Mouse (Mus musculus) intestine, embryonic 14.5 days (tissue): ENCODE measurements around the gene Sept8. TPM values are rescaled to one million over a fixed set of nuclear protein-coding genes. Genes with fewer than 3 reads are reported as not detected.

Source experiments
- ATAC-seq: fragments of 200-750 bp; cut with Nextera tagmentation; replicated peaks from 2 replicates; pipeline ENCODE4 v1.8.0; 2017; ENCODE audit warnings: low read depth, moderate number of reproducible peaks, moderate TSS enrichment, moderate library complexity; ENCODE audit not compliant: low FRiP score, low TSS enrichment
- DNase-seq: peaks from one replicate; pipeline ENCODE4 v3.0.0-alpha.2; 2018; ENCODE audit warnings: low spot score
- H3K27ac ChIP-seq: fragments of 300-500 bp; sonication (generic); 2 replicates; pipeline ENCODE4 v1.5.1; 2014; ENCODE audit warnings: low read depth, mild to moderate bottlenecking, control low read depth
- H3K27me3 ChIP-seq: fragments of 300-500 bp; sonication (generic); replicated peaks from 2 replicates; pipeline ENCODE4 v1.6.1; 2014; ENCODE audit warnings: low read length, control low read depth; ENCODE audit not compliant: control insufficient read depth, insufficient read depth
- H3K36me3 ChIP-seq: fragments of 300-500 bp; sonication (generic); 2 replicates; pipeline ENCODE4 v1.6.1; 2014; ENCODE audit warnings: low read length, control low read depth; ENCODE audit not compliant: control insufficient read depth, insufficient read depth
- H3K4me1 ChIP-seq: fragments of 300-500 bp; sonication (generic); replicated peaks from 2 replicates; pipeline ENCODE4 v1.6.1; 2014; ENCODE audit warnings: low read length, control low read depth, mixed read lengths; ENCODE audit not compliant: control insufficient read depth, insufficient read depth
- H3K4me2 ChIP-seq: fragments of 300-500 bp; sonication (generic); 2 replicates; pipeline ENCODE4 v1.6.1; 2014; ENCODE audit warnings: low read length
- H3K4me3 ChIP-seq: fragments of 300-500 bp; sonication (generic); 2 replicates; pipeline ENCODE4 v1.5.1; 2014; ENCODE audit warnings: low read depth, low read length, control low read depth, mixed read lengths
- H3K9ac ChIP-seq: fragments of 300-500 bp; sonication (generic); 2 replicates; pipeline ENCODE4 v1.6.1; 2014; ENCODE audit warnings: mild to moderate bottlenecking, low read length
- H3K9me3 ChIP-seq: fragments of 300-500 bp; sonication (generic); 2 replicates; pipeline ENCODE4 v1.6.1; 2016; ENCODE audit warnings: low read length, control low read depth; ENCODE audit not compliant: control insufficient read depth
- WGBS: fragments of 180-500 bp; shearing (Covaris S2); extraction: QIAGEN DNeasy Blood & Tissue Kit; methylation state at CpG from one replicate; pipeline ENCODE4 v1.1.7; 2014; 5-methylcytosine and 5-hydroxymethylcytosine counted together
- polyA plus RNA-seq: library from polyadenylated mRNA; unstranded; fragments of >200 nt; fragmentation: Nextera tagmentation; extraction: Ambion mirVana; gene quantifications from 2 replicates; pipeline ENCODE4 v1.2.1, GENCODE M21; 2014

Sept8 gene
- polyA plus RNA-seq = 20.7 and 22.7 TPM in 2 replicates

DNA sequence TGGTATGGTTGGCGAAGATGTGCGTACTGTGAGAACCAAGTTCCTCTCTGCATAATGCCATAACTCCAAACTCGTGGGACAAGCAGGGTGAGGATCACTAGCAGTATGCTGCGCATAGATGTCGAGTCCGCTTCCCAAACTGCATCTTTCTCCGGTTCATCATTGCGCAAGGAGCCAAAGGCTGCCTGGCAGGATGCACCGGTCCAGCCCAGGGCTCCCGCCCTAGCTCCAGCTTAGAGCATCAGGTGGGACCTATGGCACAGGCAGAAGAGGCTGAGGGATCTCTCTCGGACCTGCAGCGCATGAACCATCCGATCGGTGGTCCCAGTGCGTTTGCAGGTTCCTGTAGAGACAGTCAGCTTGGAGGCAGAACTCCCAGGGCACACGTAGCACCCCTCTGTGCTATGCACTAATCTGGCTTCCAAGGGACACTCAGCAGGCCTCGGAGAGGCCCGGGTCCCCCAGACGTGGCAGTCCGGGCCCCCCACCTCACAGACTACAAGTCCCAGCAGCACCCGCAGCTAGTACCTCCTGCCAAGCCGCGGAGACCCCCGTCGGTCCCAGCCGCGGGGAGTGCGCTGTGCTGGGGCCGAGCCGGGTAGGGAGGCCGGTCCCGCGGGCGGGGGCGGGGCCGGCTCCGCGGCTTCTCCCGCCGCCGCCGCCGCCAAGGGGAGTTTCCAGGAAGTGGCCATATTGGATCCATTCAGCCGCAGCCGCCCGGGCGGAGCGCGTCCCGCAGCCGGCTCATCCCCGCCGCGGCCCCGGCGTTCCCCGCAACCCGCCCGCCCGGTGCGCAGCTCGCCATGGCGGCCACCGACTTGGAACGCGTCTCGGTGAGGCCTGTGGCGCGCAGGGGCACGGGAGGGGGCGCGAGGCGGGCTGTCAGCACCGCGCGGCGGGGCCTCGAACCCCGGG is at the start of gene Sept8:
TSS of gene Sept8 (plus strand) at position 51 of the 915 bp plus-strand sequence.
- Histone ChIP-seq H3K27ac (peak within 1 kb of the TSS; percentile 64), H3K9me3 (no peaks in the 10 kb centered on the region), H3K4me1 (peaks cover 30% of the 10 kb centered on the region), H3K4me3 (peak within 1 kb of the TSS; percentile 72), H3K36me3 (no peaks in the 10 kb centered on the region), H3K4me2 (peak within 1 kb of the TSS; percentile 75), H3K9ac (peak within 1 kb of the TSS; percentile 69), H3K27me3 (no peaks in the 10 kb centered on the region)
- ATAC-seq = peak; percentile 78
- 5% methylated on average over 79 of the region's 79 CpGs for WGBS
- DNase-seq = peak; percentile 82

DNA sequence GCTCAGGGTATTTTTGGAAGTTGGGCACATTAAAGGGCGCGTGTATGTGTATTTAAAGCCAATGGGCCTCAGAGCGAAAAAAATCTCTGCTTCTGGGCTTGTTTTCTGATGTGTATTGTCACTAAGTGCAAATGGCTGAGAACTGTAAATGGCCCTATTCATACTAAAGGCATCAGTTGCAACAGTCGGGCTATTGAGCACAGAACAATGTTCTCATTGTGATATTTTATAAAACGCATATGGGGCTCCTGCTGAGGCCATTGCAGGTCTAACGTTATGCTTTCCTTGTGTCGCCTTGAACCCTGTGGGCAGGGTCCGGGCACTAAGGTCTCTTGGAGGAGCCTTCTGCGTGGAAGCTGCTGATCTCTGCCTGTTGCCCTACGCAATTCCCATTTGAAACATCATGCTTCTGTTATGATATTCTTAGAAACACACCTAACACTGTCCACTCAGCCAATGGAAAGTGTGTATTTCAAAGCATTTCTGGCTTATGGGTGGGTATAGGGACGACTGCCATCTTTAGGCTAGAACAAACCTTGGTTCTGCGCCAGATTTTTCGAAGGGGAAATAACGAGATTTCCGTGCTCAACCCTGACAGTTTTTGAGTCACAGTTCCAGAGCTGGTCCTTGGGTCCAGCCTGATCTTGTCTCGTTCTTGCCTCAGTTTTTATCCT is 49.6 kb upstream of the Sept8 start:
- H3K9me3 ChIP-seq = no peaks in the 10 kb centered on the region
- no peak overlapping the region for H3K9ac ChIP-seq
- DNase-seq (no peak), ATAC-seq (no peak; the same call in 1 of the 2 replicates)
- no peaks in the 10 kb centered on the region for H3K36me3 ChIP-seq
- H3K4me2 ChIP-seq = peak overlapping the region; percentile 44
- H3K27ac ChIP-seq = no peak overlapping the region
- WGBS = 42% methylated on average over 16 of the region's 16 CpGs
- H3K27me3 ChIP-seq = peaks cover 41% of the 10 kb centered on the region
- peaks cover 4% of the 10 kb centered on the region; the same call in 1 of the 2 replicates for H3K4me1 ChIP-seq
- no peak overlapping the region for H3K4me3 ChIP-seq

DNA sequence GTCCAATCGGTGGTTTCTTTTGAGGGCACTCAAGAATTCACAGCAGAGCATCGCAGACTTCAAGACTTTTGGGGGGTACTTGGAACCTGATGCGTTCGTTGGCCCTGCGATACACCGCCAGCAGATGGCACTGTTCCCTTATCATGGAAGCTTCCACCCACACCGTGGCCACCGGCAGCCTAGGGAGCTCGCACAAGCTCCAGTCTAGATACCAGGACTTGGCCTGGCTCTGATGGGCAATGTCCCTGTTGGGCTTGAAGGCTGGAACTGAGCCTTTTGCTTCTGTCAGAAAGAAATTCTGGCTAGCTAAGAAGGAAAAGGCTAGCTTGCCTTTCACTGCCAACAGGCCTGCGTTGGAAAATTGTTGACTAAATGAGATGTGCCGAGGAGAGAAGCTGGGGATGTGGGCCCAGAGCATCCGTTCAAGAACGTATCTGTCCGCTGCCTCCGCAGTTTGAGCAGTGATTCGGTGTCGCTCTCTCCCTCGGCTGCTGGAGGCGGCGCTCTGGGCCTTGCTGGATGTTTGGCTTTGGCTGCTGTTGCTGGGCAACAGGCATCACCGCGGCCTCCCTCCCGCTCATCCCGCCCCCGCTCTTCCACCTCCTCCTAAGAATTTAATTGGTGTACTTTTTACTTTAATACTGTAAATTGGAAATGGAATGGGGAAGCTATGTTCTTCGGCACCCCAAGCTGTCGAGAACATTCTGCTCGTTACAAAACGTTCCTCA is 48.9 kb upstream of the Sept8 start, which contains the start of gene Gm9837:
TSS of gene Gm9837 (minus strand) at position 512 of the 728 bp plus-strand sequence.
- DNase-seq = peak; percentile 93
- 3% methylated on average over 29 of the region's 29 CpGs for WGBS
- H3K4me2 ChIP-seq = peak within 1 kb of the TSS; percentile 44
- no peak within 1 kb of the TSS for H3K27ac ChIP-seq
- peak; percentile 77 for ATAC-seq
- H3K4me1 ChIP-seq = peaks cover 4% of the 10 kb centered on the region; the same call in 1 of the 2 replicates
- H3K27me3 ChIP-seq = peaks cover 40% of the 10 kb centered on the region
- 0 out of 2 replicates have a peak within 1 kb of the TSS, but pooled peaks have one; percentile 10 for H3K4me3 ChIP-seq
- no peak within 1 kb of the TSS for H3K9ac ChIP-seq
- no peaks in the 10 kb centered on the region for H3K9me3 ChIP-seq
- no peaks in the 10 kb centered on the region for H3K36me3 ChIP-seq

DNA sequence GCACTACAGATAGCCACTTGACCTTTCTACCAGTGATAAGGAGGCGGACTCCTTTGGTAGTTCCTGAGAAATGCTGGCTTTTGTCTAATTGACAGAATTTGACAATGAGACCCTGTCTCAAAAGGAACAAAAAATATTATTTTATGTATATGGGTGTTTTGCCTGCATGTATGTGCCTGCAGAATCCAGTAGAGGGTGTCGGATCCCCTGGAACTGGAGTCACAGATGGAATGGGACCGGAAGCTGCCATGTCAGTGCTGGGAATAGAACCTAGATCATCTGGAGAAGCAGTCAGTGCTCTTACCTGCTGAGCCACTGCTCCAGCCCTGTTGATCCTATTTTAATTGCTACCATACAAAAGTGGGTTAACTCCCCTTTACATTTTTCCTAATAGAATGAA is 46.3 kb upstream of the Sept8 start:
- no peaks in the 10 kb centered on the region for H3K9me3 ChIP-seq
- no peak overlapping the region for H3K27ac ChIP-seq
- 71% methylated on average over 3 of the region's 3 CpGs for WGBS
- no peak for DNase-seq
- no peak overlapping the region for H3K9ac ChIP-seq
- H3K4me3 ChIP-seq = no peak overlapping the region
- H3K4me2 ChIP-seq = no peak overlapping the region
- H3K4me1 ChIP-seq = no peaks in the 10 kb centered on the region; the same call in 1 of the 2 replicates
- no peak for ATAC-seq
- H3K36me3 ChIP-seq = no peaks in the 10 kb centered on the region
- H3K27me3 ChIP-seq = peaks cover 53% of the 10 kb centered on the region

DNA sequence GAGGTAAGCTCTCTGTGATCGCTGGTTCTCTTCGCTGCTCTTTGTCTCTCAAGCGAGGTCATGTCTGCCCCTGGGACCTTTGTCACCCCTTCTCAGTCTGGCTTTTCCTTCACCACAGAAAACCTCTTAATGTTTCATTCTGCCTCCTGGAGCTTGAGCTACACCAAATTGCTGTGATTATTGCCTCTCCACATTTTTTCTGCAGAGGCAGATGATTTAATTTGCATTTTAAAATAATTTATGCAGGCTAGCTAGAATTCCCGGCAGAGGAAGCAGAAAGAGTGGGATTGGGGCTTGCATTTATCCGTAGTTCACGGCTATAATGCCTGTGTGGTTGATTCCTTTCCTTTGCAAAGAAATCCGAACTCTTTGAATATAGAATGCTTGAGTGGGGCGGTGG is 43.4 kb upstream of the Sept8 start:
- WGBS = 34% methylated on average over 8 of the region's 8 CpGs
- 0 out of 2 replicates have a peak, but pooled peaks cover 4% of the 10 kb centered on the region for H3K9me3 ChIP-seq
- H3K9ac ChIP-seq = no peak overlapping the region
- peaks cover 74% of the 10 kb centered on the region for H3K27me3 ChIP-seq
- no peak overlapping the region for H3K27ac ChIP-seq
- no peak overlapping the region for H3K4me3 ChIP-seq
- no peaks in the 10 kb centered on the region for H3K36me3 ChIP-seq
- DNase-seq (no peak), ATAC-seq (no peak)
- peaks cover 4% of the 10 kb centered on the region; the same call in 1 of the 2 replicates for H3K4me1 ChIP-seq
- H3K4me2 ChIP-seq = no peak overlapping the region

DNA sequence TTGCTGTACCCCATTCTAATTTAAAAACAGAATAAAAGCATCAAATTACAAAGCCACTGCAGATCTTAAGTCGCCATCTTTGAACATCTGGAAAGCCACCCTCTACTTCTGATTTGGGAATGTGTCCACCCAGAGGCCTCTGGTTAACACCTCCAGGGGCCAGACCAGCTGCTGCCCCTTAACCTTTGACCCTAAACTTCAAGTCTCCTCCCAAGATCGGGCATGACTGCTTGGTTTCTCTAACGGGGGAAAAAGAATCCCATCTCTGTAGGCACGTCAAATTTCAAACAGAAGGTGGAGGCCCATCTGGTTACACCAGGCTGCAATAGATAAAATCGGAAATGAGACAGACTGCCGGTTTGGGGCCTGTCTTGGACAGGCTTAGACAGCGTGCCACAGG is 41.2 kb upstream of the Sept8 start:
- H3K4me3 ChIP-seq = no peak overlapping the region
- H3K4me2 ChIP-seq = no peak overlapping the region
- 0 out of 2 replicates have a peak, but pooled peaks cover 4% of the 10 kb centered on the region for H3K9me3 ChIP-seq
- no peak overlapping the region for H3K9ac ChIP-seq
- H3K27ac ChIP-seq = no peak overlapping the region
- no peaks in the 10 kb centered on the region for H3K36me3 ChIP-seq
- ATAC-seq (no peak), DNase-seq (no peak)
- H3K4me1 ChIP-seq = peaks cover 4% of the 10 kb centered on the region; the same call in 1 of the 2 replicates
- 49% methylated on average over 7 of the region's 7 CpGs for WGBS
- H3K27me3 ChIP-seq = peaks cover 75% of the 10 kb centered on the region

DNA sequence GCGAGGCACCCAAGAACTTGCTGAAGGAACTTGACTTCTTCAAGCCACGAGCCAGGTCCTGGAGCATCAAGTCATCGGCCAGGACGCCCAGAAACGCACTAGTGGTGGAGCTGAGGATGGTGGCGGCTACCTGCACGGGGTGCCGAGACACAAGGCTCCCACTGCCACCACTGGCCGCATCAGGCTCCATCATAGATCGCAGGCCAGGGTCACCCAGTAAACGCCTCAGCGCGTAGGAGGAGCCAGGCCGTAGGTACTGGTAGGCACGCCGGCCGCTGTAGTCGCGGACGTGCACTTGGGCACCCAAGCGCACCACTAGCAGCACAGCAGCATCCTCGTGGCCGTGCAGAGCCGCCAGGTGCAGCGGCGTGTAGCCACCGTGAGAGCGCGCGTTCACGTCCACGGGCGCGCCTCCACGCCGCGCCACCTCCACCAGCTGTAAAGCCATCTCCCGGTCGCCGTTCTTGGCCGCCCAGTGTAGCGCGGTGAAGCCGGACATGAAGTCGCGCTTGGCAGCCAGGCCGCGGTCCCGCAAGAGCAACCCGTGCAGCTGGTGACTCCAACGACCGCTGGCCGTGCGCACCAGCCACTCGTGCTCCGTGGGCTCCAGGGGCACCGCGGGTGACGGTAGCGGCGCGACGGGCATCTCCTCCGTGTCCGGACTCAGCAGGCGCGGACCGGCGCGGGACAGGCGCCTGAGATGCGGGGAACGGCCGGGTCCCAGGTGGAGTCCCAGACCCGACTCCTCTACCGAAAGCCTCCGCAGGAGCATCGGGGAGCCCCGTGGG is 40.5 kb upstream of the Sept8 start:
- 0 out of 2 replicates have a peak, but pooled peaks cover 4% of the 10 kb centered on the region for H3K9me3 ChIP-seq
- no peaks in the 10 kb centered on the region for H3K36me3 ChIP-seq
- H3K4me2 ChIP-seq = peak overlapping the region; percentile 62
- ATAC-seq = no peak; the same call in 1 of the 2 replicates
- peak overlapping the region; percentile 36 for H3K4me3 ChIP-seq
- DNase-seq = peak; percentile 67
- 0 out of 2 replicates have a peak overlapping the region, but pooled peaks have one; percentile 14 for H3K9ac ChIP-seq
- H3K4me1 ChIP-seq = peaks cover 4% of the 10 kb centered on the region; the same call in 1 of the 2 replicates
- H3K27ac ChIP-seq = no peak overlapping the region
- WGBS = 5% methylated on average over 79 of the region's 79 CpGs
- peaks cover 75% of the 10 kb centered on the region for H3K27me3 ChIP-seq
